Mouse (Mus musculus) olfactory bulb, adult 2 months (tissue): ENCODE measurements around the gene Iqcg.

ENCODE experiments used
- CTCF ChIP-seq: fragments of 200-500 bp; IDR thresholded peaks from 2 replicates; pipeline ENCODE4 v1.5.1; 2012; ENCODE audit warnings: low read depth, mild to moderate bottlenecking, low read length, moderate library complexity; ENCODE audit not compliant: insufficient read depth
- POLR2A ChIP-seq: fragments of 200-500 bp; IDR thresholded peaks from 2 replicates; pipeline ENCODE4 v1.6.1; 2012; ENCODE audit warnings: mild to moderate bottlenecking, low read depth, low read length, moderate library complexity; ENCODE audit not compliant: insufficient read depth

DNA sequence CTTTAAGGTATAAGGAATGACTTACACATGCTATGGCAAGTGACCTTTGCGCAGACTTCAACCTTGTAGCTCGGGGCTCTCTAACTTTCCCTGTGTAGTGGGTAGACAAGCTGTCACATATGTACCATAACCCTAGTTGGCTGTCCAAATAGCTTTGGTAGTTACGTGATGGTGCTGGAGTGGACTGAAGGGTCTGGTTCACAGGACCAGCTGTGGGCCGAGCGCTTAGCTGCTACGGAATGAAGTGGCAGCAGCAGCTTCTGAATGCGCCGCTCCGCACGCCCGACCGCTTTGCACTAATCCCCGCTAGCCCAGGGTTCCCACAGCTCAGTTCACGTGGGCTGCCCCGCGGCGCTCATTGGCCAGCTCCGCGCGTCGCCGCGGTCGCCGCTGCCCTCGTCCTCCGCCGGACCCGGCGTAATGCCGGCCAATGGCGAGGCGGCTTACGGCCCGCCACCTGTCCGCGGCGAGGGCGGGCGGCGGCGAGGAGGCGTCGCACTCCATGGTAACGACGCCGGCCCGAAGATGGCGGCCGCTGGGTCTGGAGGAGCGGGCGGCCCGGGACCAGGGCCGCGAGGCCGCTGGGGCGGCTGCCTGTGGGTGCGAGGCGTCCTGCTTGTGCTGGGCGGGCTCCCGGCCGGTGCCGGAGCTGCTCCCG is 6.1 kb upstream of the Iqcg start, which contains the start of gene Lmln:
- no peak for TF ChIP-seq CTCF
- TF ChIP-seq POLR2A, result peak; percentile 61
